Mouse (Mus musculus): ENCODE measurements around the gene Pdgfa.

Gene Pdgfa

DNA sequence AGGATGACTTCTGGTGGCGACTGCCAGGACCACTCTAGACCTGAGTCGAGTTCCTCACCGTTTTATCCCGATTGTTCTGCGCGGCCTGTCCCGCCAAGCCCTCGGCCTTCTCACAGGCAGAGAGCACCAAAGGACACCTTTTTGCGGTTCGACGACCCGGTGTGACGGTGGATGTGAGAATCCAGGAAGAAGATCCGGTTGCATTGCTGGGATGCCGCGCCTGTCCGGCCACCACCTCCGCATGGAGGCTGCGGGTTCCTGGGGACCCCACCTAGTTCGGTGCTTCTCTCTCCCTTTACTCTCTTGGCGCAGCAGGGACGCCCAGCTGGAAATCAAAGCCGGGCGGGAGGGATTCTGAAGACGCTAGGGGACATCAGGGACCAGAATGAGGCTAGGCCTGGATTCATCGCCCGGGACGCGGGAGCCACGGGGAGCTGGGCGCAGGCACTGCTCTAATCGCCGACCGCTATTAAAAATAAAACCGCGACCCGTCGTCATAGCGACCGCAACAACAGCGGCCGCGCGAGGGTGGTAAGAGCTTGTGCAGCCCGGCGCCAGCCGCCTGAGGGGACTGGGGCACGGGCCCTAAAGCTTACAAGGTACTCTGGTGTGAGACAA, at the start of gene Pdgfa:
TSS of gene Pdgfa (minus strand) at position 200 of the 618 bp plus-strand sequence.
- DNase-seq (ENCODE audit: low spot score in 2 of 2), result peak in 1 of 2 experiments; percentile 42

- no peak for DNase-seq (ENCODE audit: low spot score in 2 of 2)
These were observed 49.5 kb upstream of the Pdgfa start for GRCm38 (mm10) chr5:139046636-139047035.

- DNase-seq (ENCODE audit: low spot score in 2 of 2), result no peak
These were observed 46.4 kb upstream of the Pdgfa start for GRCm38 (mm10) chr5:139043546-139043945.

DNA sequence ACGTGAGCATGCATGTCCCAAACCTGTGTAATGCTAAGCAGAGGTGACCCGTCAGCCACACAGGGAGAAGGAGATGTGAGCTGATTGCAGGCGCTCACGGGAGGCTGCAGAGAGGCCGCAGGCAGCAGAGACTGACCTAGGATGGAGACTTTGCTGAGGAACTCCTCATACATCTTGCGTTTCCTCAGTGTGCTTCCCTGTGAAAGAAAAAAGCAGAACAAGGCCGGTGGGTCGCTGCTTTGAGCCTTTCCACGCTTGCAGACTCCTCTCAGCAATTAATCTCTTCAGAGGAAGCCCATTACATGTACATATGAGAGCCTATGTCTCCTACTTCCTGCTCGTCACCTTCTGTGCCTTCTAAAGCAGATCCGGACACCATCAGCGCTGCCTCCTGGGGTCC, 45.1 kb upstream of the Pdgfa start:
- no peak for DNase-seq (ENCODE audit: low spot score in 2 of 2)

- DNase-seq (ENCODE audit: low spot score in 2 of 2), result no peak
These were observed 38.0 kb upstream of the Pdgfa start for GRCm38 (mm10) chr5:139035171-139035570.

DNA sequence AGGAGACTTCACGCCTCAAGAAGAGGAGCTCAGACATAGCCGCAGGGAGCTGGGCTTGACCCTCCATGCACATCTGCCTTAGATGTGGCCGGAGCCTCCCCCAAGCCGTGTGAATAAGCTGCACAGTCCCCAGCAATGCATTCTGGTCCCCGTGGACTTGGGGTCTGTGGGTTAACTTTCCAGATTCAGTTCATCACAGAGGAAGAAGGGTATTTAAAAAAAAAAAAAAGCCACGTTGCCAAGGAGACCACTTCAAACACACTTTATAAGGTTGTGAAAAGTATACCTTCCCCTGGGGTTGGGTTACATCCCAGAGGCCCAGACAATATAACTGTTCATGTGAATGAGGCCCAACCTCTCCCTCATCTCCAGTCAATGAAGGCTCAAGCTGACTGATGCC, 37.6 kb upstream of the Pdgfa start:
- no peak for DNase-seq (ENCODE audit: low spot score in 2 of 2)

GRCm38 (mm10) chr5:139033406-139034317, 36.5 kb upstream of the Pdgfa start:
- no peak for DNase-seq (ENCODE audit: low spot score in 2 of 2)

- DNase-seq (ENCODE audit: low spot score in 2 of 2), result no peak
These were observed 30.4 kb upstream of the Pdgfa start for GRCm38 (mm10) chr5:139027603-139028002.

DNA sequence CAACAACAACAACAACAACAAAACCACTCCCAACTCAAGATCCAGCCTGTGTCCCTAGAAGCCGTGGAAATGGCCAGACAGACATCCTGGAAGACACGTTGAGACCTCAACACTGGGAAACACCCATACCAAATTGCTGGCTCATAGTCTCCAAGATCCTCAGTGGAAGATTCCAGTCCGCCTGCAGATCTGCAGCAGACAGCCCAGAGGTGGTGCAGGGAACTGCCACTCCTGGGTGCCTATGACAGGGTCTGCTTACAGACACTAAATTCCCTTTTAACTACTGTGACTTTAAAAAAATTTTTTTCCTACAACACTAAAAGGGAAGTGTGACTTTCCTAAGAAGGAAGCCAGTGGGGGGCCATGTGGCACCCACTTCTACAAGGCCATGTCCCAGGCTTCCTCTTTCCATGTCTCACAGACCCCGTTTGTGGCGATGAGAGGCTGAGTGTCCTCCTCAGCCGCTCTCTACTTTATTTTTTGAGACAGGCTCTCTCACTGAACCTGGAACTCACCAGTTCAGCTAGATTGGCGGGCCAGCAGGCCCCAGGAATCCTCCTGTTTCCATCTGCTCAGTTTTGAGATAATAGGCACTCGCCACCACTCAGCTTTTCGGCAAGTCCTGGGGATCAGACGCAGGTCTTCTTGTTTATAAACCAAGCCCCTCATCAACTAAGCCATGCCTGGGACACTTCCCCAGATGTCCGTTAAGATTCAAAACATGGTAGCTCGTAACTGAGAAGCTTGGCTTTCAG, 27.4 kb upstream of the Pdgfa start:
- no peak for DNase-seq (ENCODE audit: low spot score in 2 of 2)

DNA sequence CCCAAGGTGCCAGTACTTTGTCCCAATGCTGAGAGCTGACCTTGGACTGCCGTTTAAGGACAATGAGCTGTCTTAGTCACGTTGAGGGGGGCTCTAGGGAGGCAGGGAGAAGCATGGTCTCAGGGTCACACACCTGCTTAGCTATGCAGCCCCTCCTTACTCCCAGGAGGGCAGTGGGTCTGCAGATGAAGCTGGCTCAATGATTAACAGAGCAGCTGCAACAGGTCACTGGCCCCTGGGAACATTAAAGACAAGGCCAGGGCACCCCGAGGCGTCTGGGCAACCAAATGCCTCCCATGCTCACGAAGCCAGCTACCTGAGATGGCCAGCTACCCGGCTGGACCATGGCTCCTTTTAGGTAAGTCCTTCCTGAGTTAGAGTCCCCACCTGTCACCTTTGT, 23.4 kb upstream of the Pdgfa start:
- no peak for DNase-seq (ENCODE audit: low spot score in 2 of 2)

DNA sequence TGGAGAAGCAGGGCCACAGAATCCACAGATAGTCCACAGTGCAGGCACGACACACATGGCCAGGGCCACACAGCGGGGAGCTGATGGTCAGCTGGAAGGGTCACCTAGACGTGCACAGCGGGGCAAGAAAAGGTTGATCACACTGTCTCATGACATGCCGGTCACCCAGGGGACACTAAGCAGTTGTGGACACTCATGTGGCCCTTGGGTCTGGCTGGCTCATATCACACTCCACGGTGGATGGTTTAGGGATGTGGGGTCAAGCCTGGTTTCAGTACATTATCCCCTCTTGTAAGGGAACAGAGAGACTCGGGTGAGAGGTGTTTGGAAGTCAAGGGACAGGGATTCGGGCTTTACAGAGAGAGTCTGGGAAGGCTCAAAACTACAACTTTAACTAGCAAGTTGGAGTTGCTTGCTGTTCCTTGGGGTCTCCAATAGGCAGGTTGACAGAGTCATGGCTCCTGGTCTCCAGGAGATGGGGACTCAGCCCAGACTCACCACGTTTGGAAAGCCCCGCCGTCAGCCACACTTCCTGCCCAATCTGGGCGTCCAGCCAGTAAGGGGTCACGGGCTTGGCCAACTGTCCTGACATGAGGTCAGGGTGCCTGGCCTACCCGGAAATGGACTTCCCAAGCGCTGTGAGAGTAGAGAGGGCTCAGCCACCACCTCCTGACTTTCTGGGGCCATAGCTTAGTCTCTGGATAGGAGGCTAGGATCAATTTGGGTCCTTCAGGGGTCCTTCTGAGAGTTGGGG, 20.4 kb upstream of the Pdgfa start:
- peak in 1 of 2 experiments; percentile 64 for DNase-seq (ENCODE audit: low spot score in 2 of 2)

DNA sequence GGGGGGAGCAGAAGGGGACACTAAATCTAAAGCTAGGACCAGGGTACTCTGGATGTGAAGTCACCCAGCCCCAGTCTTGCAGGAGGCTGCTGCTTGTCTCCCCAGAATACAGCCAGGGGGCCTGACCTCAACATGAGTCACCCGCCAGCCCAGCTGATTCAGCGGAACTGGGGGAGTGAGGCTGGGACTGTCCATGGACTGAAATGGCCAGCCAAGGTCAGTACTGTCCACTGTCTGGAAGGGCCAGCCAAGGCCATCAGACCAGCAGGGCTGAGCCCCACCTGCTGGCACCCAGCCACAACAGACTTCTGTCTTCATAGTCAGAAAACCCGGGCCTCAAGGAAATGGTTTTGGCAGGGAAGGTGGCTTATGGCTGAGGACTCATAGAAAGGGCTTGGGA, 17.9 kb upstream of the Pdgfa start:
- DNase-seq (ENCODE audit: low spot score in 2 of 2), result no peak

DNA sequence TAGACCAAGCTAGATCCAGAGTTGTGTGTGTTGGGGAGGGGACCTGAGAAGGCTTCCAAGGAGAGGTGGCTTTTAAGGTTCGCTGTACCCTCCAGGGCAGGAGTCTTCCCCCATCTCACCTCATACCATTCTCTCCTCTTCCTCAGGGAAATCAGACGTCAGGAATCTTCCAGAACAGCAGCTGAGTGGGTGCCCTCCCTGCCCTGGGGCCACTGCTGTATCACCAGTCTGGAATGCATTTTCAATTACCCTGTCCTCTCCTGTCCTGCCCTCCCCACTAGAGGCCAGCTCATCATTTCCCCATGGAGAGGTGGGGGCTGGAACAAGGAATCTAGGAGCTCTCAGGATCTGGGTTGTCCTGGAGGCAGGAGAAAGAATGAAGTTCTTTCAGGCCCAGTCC, 13.5 kb upstream of the Pdgfa start:
- DNase-seq (ENCODE audit: low spot score in 2 of 2), result no peak

GRCm38 (mm10) chr5:139007141-139007775, 10.1 kb upstream of the Pdgfa start:
- DNase-seq (ENCODE audit: low spot score in 2 of 2), result no peak

DNA sequence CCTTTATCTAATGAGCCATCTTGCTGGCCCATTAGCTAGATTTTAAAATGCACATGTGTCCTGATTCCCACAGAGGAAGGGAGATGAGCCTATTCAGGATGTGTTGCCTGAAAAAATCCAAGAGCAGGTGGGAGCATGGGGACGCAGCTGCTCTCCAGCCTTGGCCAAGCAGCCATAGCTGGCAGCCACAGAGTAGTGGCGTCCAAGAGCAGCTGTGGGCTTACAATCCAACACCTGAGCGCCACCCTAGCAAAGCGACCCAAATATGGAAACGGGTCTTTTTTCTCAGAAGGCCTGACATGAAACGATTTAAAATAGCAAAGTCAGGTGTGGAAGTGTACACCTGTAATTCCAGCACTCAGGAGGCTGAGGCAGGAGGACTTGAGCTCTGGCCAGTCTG, 7.4 kb upstream of the Pdgfa start:
- no peak for DNase-seq (ENCODE audit: low spot score in 2 of 2)

DNA sequence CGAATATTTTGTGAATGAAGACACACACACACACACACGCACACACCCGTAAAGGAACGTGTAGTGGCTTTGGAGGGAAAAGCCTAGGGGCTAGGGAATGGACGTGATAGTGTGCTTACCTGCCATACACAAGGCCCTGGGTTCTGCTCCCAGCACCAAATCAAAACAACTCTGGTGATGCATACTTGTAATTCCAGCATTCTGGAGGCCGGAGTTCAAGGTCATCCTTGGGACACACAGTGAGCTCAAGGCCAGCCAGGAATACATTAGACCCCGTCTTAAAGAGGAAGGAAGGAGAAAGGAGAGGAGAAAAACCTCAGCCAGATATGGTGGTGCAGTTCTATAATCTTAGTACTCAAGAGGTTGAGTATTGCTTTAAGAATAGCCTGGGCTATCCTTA, 2.5 kb upstream of the Pdgfa start:
- DNase-seq (ENCODE audit: low spot score in 2 of 2), result no peak

DNA sequence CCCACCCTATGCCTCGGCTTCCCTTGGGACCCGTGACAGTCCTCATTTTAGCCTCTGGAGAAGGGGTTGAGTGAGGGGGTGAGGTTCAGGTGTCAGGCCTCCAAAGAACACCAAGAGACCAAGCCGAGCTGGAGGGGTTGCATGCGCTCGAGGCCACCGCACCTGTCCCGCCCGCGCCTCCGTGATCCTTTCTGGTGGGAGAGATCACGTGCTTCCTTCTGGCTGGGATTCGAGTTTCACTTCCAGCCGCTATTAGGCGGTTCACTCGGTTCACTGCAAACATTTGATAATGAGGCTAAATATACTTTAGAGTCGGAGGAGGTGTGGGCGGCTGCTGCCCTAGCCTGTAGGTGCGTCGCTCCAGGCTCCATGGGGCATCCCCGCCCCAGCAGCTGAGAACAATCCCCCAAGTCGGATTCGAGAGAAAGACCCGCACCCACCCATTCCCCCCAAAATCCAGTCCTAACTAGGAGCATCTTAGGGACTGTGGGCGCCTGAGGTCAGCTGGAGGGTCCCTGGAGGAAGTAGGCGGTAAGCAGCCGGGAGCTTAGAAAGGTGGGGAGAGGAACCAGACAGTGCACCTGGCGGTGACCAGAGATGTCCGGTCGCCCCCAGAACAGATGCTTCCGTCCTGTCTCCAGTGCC, 888 bp upstream of the Pdgfa start:
- DNase-seq (ENCODE audit: low spot score in 2 of 2), result no peak

DNA sequence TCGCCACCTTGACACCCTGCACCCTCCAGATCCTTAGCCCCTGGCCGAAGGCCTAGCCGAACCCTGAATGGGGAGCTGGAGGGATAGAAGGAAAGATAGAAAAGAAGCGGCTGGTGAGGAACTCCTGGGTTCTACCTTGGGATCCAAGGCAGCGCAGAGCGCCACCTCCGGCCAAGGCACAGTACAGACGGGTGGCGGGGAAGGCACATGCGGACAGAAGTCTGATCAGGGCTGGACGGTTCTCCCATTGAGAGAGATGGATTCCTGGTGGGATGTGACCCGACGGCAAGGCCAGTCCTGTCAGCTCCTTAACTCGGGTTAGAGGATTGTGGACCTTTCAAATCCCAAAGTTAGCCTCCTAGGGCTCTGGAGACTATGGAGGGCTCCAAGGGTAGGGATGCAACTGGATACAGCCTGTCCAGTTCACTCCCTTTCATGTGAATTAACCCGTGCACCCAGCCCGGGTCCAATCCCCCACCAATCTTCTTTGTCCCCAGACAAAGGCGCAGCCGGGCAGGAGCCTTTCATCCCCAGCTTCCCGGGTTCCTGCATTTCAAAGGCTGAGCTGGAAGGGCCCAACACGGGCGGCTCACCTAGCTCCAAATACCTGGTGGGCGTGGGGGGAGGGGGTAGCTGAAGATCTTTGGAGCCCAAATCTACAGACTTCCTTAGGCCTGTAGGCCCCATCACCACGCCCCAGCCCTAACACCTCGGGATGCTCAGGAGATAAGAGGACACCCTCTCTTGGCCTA, 672 bp downstream of the Pdgfa start:
- no peak for DNase-seq (ENCODE audit: low spot score in 2 of 2)

DNA sequence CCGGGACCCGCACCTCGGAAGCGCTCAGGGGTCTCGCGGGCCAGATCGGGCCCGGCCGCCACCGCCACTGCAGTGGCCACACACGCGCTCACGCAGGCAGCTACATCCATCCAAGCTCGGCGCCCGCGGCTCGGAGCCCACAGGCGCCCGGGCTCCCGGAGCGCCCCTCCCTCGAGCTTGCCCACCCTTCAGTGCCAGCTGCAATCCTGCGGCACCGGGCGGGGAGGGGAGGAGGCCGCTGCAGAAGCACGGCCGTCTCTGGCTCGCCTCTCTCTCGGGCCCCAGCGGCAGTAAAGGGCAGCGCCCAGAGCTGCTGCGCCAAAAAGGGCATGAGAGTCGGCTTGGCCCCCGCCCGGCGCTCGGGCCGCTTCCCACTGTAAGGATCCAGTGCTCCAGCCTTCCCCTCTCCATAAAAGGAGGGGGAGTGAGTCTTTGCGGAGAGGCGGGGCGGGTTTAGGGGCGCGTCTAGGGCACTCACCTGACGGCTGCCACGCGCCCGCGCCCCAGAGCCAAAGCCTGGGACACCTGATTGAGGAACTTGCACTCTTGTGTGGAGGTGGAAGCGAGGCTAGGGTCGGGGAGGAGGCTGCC, 1.4 kb downstream of the Pdgfa start:
- DNase-seq (ENCODE audit: low spot score in 2 of 2), result peak in 1 of 2 experiments; percentile 38
